Mouse (Mus musculus) layer of hippocampus, adult 11-12 months (tissue): ENCODE measurements around the gene Psme2.

Experiments used
- DNase-seq: peaks from one replicate; pipeline ENCODE4 v3.0.0; 2022; ENCODE audit warnings: low spot score

Gene Psme2

DNA sequence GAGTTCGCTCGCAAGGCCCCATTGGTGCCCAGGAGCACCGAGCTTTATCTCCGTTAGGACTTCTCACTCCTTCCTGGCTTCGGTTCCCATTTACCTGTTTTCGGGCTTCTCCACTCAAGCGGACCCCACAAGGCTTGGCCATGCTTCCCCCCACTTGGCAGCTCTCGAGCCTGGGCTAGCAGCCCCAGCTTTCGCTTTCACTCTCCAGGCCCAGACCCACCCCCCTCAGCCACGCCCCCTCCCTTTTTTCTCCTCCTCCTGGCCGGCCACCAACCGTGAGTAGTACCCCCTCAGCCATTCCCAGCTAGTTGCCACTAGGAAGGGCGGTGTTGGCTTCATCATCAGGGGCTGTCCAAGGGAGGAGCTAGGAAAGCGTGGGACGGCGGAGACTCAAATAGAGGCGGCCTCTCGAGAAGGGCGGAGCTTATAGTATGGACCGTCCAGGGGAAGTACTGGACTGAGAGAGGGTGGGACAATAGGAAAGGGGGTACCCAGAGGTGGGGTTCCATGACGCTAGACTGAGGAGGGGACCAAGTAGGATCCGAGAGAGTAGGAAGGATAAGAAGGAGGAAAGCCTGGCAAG is at the start of gene Psme2:
Gene Psme2 (minus strand): TSS at position 366 of the 583 bp plus-strand sequence.
- peak; percentile 95 for DNase-seq

DNA sequence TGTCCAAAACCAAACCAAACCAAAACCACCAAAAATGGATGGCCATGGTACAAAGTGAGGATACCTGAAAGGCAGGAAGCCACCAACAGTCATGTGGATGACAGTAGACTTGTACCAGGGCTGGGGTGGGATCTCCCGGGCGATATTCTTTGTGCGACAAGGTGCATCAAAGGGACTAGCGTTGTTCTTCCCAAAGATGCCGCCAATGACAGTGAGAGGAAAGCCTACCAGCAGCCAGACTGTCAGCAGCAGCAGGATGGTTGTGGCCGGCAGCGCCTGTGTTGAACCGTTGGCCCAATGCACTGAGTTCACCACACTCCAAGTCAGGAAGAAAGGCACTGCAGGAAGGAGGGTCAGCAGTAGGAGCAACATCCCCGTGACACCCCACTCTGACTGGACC is 46.9 kb upstream of the Psme2 start, which contains the start of gene Gm49378:
Gene Gm49378 (minus strand): TSS at position 101 of the 400 bp plus-strand sequence.
- DNase-seq, result no peak

DNA sequence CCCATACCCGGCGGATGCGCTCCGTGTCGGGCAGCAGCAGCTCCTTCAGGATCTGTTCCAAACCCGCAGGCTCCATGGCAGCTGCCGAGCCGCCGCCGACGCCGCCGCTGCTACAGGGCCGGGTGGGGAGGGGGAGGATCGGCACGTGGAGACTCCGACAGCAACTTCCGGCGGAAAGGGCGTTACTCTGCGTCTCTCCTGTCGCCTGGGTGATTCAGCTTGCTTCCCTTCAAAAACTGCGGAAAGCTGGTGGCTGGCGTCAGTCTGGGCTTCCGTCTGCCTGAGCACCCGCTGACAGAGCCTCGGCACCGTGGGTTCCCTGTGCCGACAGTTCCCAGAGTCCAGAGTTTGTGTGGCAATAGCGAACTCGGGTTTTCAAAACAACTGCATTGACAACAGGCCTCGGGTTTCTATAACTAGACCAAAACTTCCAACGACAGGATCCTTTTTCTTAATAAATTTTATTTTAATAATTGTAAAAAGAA is 44.7 kb upstream of the Psme2 start, which contains the start of gene Ipo4:
Gene Ipo4 (minus strand): TSS at position 435 of the 485 bp plus-strand sequence.
- peak; percentile 90 for DNase-seq

DNA sequence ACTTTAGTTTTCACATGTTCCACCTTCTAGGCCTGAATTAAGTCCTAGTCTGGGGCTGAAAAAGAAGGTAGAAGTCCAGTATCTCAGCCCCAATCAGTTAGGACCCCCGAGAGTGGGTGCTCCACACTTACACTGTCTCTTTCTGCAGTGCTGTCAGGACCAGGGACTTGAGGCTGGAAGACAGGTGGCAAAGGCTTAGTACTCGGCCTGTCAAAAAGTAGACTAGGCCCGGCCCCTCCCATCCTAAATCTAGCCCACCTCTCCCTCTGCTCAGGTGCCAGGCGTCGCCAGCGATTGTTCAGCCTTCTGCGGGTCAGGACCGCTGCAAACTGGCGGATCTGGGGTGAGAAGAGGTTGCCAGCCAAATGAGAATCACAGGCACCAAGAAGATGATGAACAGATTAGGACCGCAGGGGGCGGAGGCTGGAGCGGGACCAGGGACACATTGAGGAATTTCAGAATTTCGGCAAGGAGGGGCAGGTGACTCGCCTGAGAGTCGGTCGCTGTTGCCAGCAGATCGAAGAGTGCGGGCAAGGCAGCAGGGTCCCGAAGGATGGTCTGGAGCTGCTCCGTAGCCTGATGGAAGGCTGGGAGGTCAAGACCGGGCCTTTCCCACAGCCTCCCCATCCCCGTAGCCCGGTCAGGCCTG is 44.1 kb upstream of the Psme2 start:
- no peak for DNase-seq

DNA sequence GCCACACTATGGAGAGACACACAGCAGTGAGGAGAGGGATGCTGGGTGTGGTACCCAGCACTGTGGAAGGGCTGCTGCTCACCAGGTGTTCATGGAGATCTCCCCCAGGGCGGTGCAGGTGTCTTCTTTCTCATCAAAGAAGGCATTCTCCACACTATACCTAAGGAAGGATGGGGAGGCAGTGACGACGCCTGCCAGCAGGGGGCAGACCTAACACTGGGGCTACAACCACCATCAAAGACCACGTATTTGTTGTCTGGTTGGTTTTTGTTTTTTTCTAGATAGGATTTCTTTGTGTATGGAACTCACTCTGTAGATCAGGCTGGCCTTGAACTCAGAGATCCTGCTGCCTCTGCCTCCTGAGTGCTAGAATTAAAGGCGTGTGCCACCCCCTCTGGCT is 38.4 kb upstream of the Psme2 start:
- DNase-seq, result peak; percentile 66

DNA sequence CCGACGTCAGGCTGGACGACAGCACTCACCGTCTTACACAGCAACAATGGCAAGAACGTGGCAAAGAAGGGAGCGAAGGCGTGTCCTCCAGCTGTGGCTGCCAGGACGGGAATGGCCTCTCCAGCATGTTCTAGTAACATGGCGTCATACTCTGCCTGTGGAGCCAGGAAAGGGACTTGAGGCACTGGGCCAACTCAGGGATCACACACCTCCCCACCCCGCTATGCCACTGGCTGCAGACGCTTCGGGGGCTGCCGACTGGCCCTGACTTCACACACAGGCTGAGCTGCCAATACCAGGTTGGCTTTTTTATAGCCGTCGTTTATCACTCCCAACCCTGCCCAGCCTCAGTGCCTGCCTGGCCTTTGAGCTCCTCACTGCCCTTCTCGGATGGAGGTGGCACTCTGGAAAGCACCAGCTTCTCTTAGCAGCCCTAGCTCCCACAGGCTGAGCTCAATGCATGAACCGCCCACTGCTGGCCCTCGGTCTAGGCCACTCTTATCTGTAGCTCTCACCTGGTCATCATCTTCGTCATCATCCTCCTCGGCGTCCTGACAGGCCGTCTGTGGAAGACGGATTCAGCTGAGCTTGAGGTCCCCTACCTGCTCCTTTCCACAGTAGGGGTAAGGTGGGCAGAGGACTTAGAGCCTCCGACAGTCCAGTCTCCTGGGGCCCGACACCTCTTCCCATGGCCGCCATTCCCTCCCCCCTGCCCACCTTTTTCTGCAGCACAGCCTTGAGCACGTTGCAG is 37.3 kb upstream of the Psme2 start:
- DNase-seq, result no peak

DNA sequence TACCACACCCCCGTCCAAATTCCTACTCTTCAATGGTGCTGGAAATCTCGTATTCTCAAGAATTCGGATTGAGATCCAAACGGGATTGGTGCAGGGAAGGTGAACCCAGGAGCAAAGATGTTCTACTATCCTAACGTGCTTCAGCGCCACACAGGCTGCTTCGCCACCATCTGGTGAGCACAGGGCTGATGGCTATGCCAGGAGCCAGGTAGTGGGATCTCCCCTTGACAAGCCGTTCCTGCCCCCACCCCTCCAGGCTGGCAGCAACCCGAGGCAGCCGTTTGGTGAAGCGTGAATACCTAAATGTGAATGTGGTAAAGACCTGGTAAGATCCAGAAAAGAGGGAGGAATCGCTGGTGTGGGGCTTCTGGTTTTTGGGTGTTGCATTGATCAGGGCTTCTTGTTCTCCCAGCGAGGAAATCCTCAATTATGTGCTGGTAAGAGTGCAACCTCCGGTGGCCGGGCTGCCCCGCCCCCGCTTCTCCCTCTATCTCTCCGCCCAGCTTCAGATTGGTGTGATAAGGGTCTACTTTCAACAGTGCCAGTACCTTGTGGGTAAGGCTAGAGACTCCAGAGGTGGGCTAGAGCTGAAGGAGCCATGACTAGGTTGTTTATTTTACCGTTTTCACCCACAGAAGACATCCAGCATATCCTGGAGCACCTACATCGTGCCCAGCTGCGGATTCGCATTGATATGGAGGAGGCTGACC is 27.7 kb upstream of the Psme2 start:
- DNase-seq, result no peak

DNA sequence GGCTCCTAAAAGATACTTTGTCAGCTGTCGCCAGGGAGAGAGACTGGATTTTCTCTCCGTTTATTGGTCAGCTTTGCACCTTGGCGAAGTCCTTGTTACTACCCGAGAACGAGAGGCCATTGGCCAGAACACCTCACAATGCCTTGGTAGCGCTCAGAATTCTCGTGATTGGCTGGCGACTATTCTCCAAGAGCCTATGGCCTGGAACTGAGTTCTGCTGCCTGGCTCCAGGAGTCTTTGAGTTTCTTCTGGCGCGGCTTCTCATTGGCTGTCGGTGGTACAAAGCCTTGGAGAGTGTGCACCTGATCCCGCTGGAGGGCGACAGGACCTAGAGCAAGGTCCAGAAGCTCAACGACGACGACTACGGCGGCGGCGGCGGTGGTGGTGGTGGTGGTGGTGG is 26.9 kb upstream of the Psme2 start, which contains the start of gene Rec8:
Gene Rec8 (plus strand): TSS at position 216 of the 400 bp plus-strand sequence.
- DNase-seq, result no peak

DNA sequence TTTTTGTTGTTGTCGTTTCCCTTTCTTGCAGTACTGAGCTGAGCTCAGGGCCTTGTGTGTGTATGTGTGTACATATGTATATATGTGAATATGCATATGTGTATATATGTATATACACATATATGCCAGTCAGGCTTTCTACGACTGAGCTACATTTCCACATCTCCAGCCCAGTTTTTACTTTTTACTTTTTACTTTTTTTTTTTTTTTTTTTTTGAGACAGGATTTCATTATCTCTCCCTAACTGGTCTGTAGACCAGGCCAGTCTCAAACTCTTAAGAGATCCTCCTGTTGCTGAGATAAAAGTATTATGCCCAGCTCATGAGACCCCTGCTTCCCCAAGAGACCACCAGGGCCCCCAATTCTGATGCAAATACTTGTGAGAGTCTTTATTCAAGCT is 25.9 kb upstream of the Psme2 start:
- no peak for DNase-seq

DNA sequence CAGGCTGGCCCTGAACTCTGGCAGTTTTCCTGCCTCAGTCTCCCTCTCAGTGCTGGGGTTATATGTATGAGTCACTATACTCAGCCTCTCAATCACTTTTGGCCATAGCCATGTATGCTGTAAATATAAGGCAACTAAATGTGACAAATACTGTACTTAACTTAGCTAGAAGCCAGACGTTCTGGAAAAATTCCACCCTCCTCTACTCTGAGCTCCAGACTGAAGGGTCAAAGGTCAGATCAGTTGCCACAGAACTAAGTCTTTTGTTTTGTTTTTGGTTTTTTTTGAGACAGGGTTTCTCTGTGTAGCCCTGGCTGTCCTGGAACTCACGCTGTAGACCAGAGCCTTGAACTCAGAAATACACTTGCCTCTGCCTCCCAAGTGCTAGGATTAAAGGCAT is 25.0 kb upstream of the Psme2 start:
- no peak for DNase-seq

DNA sequence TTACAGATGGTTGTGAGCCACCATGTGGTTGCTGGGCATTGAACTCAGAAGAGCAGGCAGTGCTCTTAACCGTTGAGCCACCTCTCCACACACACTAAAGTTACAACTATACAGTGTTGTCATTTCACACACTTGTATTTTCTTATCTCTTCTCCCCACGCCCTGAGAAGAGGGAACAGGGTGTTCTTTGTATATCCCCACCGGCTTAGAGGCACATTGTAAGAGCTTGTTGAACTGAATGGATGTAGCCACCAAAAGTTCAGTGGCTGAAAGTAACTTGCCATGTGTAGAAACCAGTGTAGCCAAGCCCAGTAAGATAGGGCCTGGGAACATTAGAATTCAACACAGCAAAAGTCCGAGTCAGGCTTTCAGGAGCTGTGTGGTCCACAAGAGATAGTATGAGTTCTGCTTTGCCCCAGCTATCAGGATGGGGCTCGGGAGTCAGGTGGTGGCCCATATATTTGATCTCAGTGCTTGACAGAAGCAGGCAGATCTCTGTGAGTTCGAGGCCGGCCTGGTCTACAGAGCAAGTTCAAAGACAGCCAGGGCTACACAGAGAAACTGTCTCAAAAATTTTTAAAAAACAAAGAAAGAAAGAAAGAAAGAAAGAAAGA is 23.8 kb upstream of the Psme2 start:
- no peak for DNase-seq

DNA sequence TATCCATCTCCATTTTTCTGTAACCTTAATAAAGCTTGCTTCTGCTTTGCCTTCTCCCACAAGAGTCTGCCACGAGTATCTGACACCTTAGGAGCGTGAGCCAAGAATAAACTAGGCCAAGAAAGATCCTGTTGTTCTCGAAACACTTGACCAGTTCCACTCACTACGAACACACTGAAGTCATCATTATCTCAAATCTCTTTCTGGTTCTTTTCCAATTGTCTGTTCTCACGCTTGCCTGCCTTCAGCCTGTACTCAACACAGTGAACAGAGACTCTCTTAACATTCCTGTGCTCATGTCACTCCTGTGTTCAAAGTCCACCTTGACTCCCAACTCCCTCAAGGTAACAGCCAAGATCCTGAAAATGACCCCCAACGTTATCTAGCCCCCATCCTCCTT is 22.4 kb upstream of the Psme2 start:
- DNase-seq, result no peak

DNA sequence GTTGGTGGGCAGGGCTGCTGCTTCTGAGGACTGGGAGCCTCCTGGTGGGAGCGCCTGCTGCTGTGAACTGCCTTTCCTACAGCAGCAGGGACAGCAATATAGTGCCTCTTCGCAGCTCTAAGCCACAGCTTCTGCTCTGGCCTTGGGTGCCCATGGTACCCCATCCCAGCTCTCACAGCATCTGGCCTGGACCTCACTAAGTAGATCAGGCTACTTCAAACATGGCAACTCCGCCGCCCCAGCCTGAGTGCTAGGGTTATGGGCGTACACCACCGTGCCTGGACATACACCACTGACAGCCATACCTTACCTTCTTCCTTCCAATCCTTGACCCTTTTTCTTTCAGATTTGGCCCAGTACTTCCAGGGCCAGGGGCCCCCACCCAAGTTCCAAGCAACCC is 17.4 kb upstream of the Psme2 start:
- DNase-seq, result no peak

DNA sequence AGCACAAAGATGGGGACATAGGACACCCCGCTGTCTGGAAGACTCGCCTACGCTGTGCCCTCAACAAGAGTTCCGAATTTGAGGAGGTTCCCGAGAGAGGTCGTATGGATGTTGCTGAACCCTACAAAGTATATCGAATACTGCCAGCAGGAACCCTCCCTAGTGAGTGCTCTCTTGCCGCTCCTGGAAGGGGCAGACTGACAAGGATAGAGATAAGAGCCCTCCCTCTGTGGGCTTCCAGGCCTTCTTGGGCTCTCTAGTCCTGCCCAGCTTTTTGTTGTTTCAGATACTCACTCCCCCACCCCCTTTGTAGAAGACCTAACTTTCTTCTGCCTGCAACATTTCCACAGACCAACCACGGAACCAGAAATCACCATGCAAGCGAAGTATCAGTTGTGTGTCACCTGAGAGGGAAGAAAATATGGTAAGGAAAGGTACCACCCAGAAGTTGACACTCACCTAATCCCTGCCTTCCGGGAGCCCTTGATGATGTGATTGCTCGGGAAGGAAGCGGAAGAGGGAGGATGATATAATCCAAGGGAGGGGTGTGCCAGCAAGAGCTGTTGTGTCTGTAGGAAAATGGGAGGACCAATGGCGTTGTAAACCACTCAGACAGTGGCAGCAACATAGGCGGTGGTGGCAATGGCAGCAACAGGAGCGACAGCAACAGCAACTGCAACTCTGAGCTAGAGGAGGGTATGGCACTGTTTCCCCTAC is 15.0 kb upstream of the Psme2 start:
- no peak for DNase-seq

DNA sequence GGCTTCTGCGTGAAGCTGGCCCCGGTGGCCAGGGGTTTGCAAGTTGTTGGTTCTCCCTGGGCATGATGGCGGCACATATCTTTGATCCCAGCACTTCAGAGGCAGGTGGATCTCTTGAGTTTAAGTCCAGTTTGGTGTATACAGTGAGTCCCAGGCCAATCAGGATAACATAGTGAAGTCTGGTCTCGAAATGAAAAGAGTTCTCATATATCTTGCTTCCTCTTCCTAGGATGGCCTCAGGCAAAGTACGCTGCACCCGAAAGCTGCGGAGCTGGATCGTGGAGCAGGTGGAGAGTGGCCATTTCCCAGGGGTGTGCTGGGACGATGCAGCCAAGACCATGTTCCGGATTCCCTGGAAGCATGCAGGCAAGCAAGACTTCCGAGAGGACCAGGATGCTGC is 13.9 kb upstream of the Psme2 start:
- DNase-seq, result no peak

DNA sequence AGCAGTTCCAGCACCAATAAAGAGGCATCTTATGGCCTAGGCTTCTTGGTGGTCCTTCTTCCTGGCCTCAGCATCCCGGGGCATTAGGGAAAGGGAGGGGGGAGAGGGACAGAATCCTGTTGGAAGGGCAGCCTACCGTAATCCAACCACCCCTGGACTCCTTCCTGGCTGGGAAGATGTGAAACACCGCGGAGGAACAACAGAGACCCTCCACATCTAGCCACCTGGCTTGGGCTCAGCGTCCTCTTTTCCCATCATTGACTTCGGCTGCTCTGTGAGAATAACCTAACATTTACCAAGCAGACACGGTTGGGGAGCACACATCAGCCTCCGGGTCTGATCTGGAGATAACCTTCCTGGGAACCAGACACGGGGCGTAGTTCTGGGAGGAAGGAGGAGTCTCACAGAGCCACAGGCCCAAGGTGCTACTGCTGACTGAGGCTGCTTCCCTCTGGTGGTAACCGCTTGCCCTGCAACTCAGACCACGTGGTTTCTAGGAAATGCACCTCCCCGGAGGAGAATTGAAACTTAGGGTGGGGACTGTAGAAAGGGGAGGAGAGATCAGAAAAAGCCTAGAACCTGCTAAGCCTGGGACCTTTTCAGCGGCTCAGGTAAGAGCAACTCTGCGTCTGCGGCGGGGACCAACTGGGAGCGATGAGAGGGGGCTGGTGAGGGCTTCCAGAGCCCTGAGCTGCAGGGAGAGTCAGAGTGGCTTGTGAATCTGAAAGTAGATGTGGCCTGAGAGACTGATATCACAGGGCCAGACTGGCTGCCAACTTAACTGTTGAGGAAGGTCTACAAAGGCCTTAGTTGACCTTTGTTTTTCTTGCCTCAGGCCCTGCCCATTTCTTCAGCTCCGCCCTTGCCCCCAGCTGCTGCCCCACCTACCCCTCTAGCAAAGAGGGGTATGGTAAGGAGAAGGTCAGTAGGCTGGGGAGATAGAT is 13.0 kb upstream of the Psme2 start:
- DNase-seq, result peak; percentile 92

DNA sequence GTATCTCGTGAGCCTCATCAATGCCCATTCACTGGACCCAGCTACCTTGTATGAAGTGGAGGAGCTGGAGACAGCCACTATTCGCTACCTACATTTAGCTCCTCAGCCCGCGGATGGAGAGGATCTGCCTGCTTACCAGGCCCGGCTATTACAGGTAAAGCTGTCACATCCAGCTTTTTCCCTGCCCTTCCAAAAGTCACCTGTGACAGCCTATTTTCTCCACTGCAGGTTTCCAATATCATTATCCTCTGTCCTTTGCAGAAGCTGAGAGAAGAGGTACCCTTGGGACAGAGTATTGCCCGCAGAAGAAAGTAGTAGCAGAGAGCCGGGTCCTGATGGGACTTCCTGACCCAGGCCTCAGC is 12.3 kb upstream of the Psme2 start, which contains the start of gene Irf9:
Gene Irf9 (plus strand): TSS at position 301 of the 362 bp plus-strand sequence.
- no peak for DNase-seq

DNA sequence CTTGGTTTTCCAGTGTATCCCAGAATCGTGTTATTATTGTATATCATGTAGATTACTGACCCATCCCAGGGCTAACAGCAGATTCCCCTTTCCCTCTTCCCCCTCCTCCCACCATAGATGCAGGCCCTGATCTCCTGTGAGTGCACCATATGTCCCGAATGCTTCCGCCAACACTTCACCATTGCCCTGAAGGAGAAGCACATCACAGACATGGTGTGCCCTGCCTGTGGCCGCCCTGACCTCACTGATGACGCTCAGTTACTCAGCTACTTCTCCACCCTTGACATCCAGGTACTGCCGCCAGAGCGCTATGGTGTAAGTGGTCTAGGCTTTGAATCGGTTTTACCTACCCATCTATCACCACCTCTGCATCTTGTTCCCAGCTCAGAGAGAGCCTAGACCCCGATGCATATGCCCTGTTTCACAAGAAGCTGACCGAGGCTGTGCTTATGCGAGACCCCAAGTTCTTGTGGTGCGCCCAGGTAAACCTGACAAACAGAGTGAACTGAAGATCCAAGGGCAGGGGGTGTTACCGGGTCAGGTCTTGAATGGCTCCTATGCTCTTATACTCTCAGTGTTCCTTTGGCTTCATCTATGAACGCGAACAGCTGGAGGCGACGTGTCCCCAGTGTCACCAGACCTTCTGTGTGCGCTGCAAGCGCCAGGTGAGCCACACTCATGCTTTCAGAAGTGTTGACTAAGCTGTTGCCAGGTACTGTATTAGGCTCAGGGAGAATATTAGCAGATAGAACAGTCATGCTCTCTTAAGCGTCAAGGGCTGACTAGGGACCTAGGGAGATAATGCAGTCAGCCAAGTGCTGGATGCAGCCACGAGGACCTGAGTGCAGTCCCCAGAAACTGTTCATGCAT is 7.8 kb upstream of the Psme2 start:
- DNase-seq, result no peak
